ENCODE assay signal across 24 mouse cellular contexts in genomic region chr2:34809568-34809967, GRCm38 (mm10). TPM values are rescaled to one million over a fixed set of nuclear protein-coding genes. Genes with fewer than 3 reads are reported as not detected.
"Had no signal": no experiment of that assay in that cellular context is flagged by ENCODE, and none has a peak within 500 bp of the region (broad histone marks: within the 10 kb centered on the region; RNA-seq: fewer than 3 reads in every experiment).

No protein-coding gene starts in this region.

- ATAC-seq: midbrain, embryonic 16.5 days had no signal

- H3K4me2 ChIP-seq: lung, embryonic 14.5 days; midbrain, embryonic 12.5 days; neural tube, embryonic 13.5 days; neural tube, embryonic 15.5 days; stomach, embryonic 15.5 days had no signal

- H3K27ac ChIP-seq: midbrain, embryonic 10.5 days; midbrain, embryonic 12.5 days; neural tube, embryonic 13.5 days; neural tube, embryonic 15.5 days; stomach, embryonic 15.5 days; stomach, postnatal 0 days had no signal

- H3K27me3 ChIP-seq: midbrain, embryonic 12.5 days; neural tube, embryonic 13.5 days; neural tube, embryonic 15.5 days; stomach, embryonic 15.5 days had no signal

- H3K9ac ChIP-seq: lung, embryonic 14.5 days; midbrain, embryonic 12.5 days; neural tube, embryonic 13.5 days; neural tube, embryonic 15.5 days; stomach, embryonic 15.5 days had no signal

- H3K4me1 ChIP-seq: midbrain, embryonic 10.5 days; stomach, embryonic 15.5 days had no signal

- H3K4me3 ChIP-seq: midbrain, embryonic 10.5 days; midbrain, embryonic 12.5 days; myocyte; neural tube, embryonic 13.5 days; neural tube, embryonic 15.5 days; stomach, embryonic 15.5 days had no signal

- DNase-seq: lung, adult 18-20 months; lung, embryonic 14.5 days; lung, postnatal 10 days; lung, postnatal 4 days; midbrain, embryonic 14.5 days; retina, postnatal 1 day; right cerebral cortex, adult 18-20 months; right cerebral cortex, postnatal 14 days; thymus, adult 2 months; thymus, postnatal 25 days; thymus, postnatal 4 days had no signal

- H3K9me3 ChIP-seq: midbrain, embryonic 10.5 days; midbrain, embryonic 12.5 days; neural tube, embryonic 13.5 days; neural tube, embryonic 15.5 days; stomach, embryonic 15.5 days had no signal

RNA-seq across cellular contexts. Expression of gene Gm34653, which starts 23.2 kb away (rescaled TPM):
- total RNA-seq: megakaryocyte, adult 5-6 weeks had no signal
- polyA plus RNA-seq: lung, embryonic 14.5 days; lung, embryonic 16.5 days; midbrain, embryonic 10.5 days; midbrain, embryonic 14.5 days; midbrain, embryonic 16.5 days; myocyte; neural tube, embryonic 11.5 days; neural tube, embryonic 13.5 days; neural tube, embryonic 15.5 days; spleen, adult 2 months; stomach, embryonic 15.5 days; stomach, postnatal 0 days; testis, adult 2 months; thymus, adult 2 months had no signal
